Mouse (Mus musculus) ES-E14 (cell line): ENCODE data around the gene Krt83.

Experiments used
- MAFK ChIP-seq: IDR thresholded peaks from 2 replicates; pipeline ENCODE4 v1.6.1; 2014; ENCODE audit warnings: mild to moderate bottlenecking, low read depth, low read length, inconsistent platforms; ENCODE audit not compliant: insufficient read depth
- ZC3H11A ChIP-seq: IDR thresholded peaks from 2 replicates; pipeline ENCODE4 v1.6.1; 2012; ENCODE audit warnings: low read depth, mild to moderate bottlenecking, inconsistent platforms, low read length, borderline replicate concordance

- TF ChIP-seq MAFK (no peak), ZC3H11A (no peak)
These were observed 32.9 kb downstream of the Krt83 start for GRCm38 (mm10) chr15:101458361-101458930.
